Mouse (Mus musculus): Measurements from ENCODE around the gene Zfp575. TPM values are rescaled to one million over a fixed set of nuclear protein-coding genes. Genes with fewer than 3 reads are reported as not detected.

The Zfp575 gene
- polyA plus RNA-seq, 1 experiment from 2014 or later = 3.6 TPM

GRCm38 (mm10) chr7:24617763-24618162 is 30.3 kb upstream of the Zfp575 start:
- Histone ChIP-seq H3K27me3 (replicated peaks) (peaks cover 5% of the 10 kb centered on the region; the same call in 1 of the 2 replicates), H3K27ac (no peak overlapping the region), H3K36me3 (peaks cover 3% of the 10 kb centered on the region; the same call in 1 of the 2 replicates), H3K9ac (no peak overlapping the region), H3K4me3 (replicated peaks) (no peak overlapping the region), H3K4me1 (replicated peaks) (peaks cover 1% of the 10 kb centered on the region; the same call in 1 of the 2 replicates), H3K4me2 (replicated peaks) (no peak overlapping the region), H3K9me3 (no peaks in the 10 kb centered on the region)
- ATAC-seq = no peak
- 79% methylated on average over 8 of the region's 8 CpGs for WGBS

DNA sequence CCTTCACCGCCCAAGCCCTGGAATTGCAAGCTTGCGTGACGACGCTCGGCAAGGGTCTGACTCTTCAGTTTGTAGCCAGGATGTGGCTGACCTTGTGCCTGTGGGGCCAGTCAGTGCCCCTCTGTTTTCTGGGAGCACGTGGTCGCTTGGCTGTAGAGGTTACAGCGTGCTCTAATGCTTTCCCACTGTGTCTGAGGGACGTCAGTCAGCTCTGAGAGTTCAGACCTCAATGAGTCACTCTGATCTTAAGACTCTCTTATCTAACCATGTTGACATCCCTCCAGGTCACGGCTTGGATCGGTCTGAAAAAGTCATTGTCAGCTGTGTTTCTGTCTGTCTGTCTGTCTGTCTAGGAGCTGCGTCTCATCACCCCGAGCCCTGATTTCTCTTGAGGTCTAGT is 27.4 kb upstream of the Zfp575 start:
- Histone ChIP-seq H3K27ac (no peak overlapping the region), H3K4me3 (replicated peaks) (no peak overlapping the region), H3K27me3 (replicated peaks) (peaks cover 19% of the 10 kb centered on the region), H3K9ac (no peak overlapping the region), H3K36me3 (no peaks in the 10 kb centered on the region; the same call in 1 of the 2 replicates), H3K9me3 (no peaks in the 10 kb centered on the region), H3K4me1 (replicated peaks) (peaks cover 18% of the 10 kb centered on the region), H3K4me2 (replicated peaks) (no peak overlapping the region)
- ATAC-seq = no peak
- 74% methylated on average over 13 of the region's 13 CpGs for WGBS

GRCm38 (mm10) chr7:24612308-24612910 is 25.0 kb upstream of the Zfp575 start:
- Histone ChIP-seq H3K9me3 (no peaks in the 10 kb centered on the region), H3K9ac (no peak overlapping the region), H3K36me3 (no peaks in the 10 kb centered on the region), H3K4me1 (replicated peaks) (peaks cover 18% of the 10 kb centered on the region), H3K27me3 (replicated peaks) (peaks cover 19% of the 10 kb centered on the region), H3K4me3 (replicated peaks) (peak overlapping the region; percentile 24), H3K27ac (no peak overlapping the region), H3K4me2 (replicated peaks) (peak overlapping the region; percentile 82)
- 7% methylated on average over 27 of the region's 27 CpGs for WGBS
- ATAC-seq = no peak

GRCm38 (mm10) chr7:24611709-24612108 is 24.3 kb upstream of the Zfp575 start:
- Histone ChIP-seq H3K9ac (peak overlapping the region; percentile 53), H3K36me3 (no peaks in the 10 kb centered on the region), H3K27ac (no peak overlapping the region), H3K4me1 (replicated peaks) (peaks cover 18% of the 10 kb centered on the region), H3K4me3 (replicated peaks) (peak overlapping the region; percentile 57), H3K9me3 (no peaks in the 10 kb centered on the region), H3K4me2 (replicated peaks) (peak overlapping the region; percentile 82), H3K27me3 (replicated peaks) (peaks cover 19% of the 10 kb centered on the region)
- 17% methylated on average over 7 of the region's 7 CpGs for WGBS
- no peak for ATAC-seq

- peak overlapping the region; percentile 57 for H3K4me3 ChIP-seq (replicated peaks)
- peaks cover 18% of the 10 kb centered on the region for H3K4me1 ChIP-seq (replicated peaks)
- H3K9me3 ChIP-seq = no peaks in the 10 kb centered on the region
- peak overlapping the region; percentile 53 for H3K9ac ChIP-seq
- no peaks in the 10 kb centered on the region for H3K36me3 ChIP-seq
- H3K27ac ChIP-seq = peak overlapping the region; percentile 84
- H3K27me3 ChIP-seq (replicated peaks) = peaks cover 19% of the 10 kb centered on the region
- ATAC-seq = peak; percentile 78
- peak overlapping the region; percentile 82 for H3K4me2 ChIP-seq (replicated peaks)
- under 1% methylated on average over 36 of the region's 36 CpGs for WGBS
These were observed 23.5 kb upstream of the Zfp575 start for GRCm38 (mm10) chr7:24610879-24611494.

GRCm38 (mm10) chr7:24610144-24610878 is 22.9 kb upstream of the Zfp575 start, which contains the start of gene Phldb3:
Gene Phldb3 (plus strand): TSS chr7:24610763.
- H3K36me3 ChIP-seq = no peaks in the 10 kb centered on the region
- H3K4me3 ChIP-seq (replicated peaks) = peak within 1 kb of the TSS; percentile 57
- H3K27ac ChIP-seq = peak within 1 kb of the TSS; percentile 84
- peaks cover 18% of the 10 kb centered on the region for H3K4me1 ChIP-seq (replicated peaks)
- 3% methylated on average over 23 of the region's 27 CpGs for WGBS
- peaks cover 19% of the 10 kb centered on the region for H3K27me3 ChIP-seq (replicated peaks)
- peak within 1 kb of the TSS; percentile 53 for H3K9ac ChIP-seq
- peak within 1 kb of the TSS; percentile 82 for H3K4me2 ChIP-seq (replicated peaks)
- H3K9me3 ChIP-seq = no peaks in the 10 kb centered on the region
- peak; percentile 75 for ATAC-seq

- Histone ChIP-seq H3K27ac (no peak overlapping the region), H3K36me3 (0 out of 2 replicates have a peak, but pooled peaks cover 3% of the 10 kb centered on the region), H3K4me2 (replicated peaks) (0 out of 2 replicates have a peak overlapping the region, but pooled peaks have one; percentile 14), H3K9me3 (no peaks in the 10 kb centered on the region), H3K4me3 (replicated peaks) (no peak overlapping the region), H3K27me3 (replicated peaks) (peaks cover 19% of the 10 kb centered on the region), H3K4me1 (replicated peaks) (peaks cover 18% of the 10 kb centered on the region), H3K9ac (no peak overlapping the region)
- ATAC-seq = no peak
- WGBS = 79% methylated on average over 8 of the region's 8 CpGs
These were observed 21.1 kb upstream of the Zfp575 start for GRCm38 (mm10) chr7:24608561-24608960.

DNA sequence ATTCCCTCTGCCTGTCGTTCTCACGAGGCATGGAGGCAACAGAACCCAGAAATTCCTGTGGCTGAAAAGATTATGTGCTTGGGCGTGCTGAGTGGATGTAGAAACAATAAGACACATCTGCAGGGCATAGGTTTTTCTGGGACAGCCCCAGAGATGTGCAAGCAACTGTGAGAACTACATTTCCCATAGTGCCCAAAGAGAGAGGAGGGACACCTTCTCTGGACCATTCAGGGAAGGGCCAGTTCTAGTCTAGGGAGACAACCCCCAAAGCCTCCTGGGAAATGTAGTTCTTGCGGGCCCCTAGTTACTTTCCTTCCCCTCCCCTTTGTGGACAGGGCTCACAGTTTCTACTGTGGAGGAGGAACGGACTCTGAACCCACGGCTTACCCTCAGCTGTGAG is 20.6 kb upstream of the Zfp575 start:
- no peak overlapping the region for H3K9ac ChIP-seq
- H3K4me3 ChIP-seq (replicated peaks) = no peak overlapping the region
- H3K4me1 ChIP-seq (replicated peaks) = peaks cover 18% of the 10 kb centered on the region
- no peak overlapping the region for H3K27ac ChIP-seq
- 0 out of 2 replicates have a peak, but pooled peaks cover 3% of the 10 kb centered on the region for H3K36me3 ChIP-seq
- H3K4me2 ChIP-seq (replicated peaks) = 0 out of 2 replicates have a peak overlapping the region, but pooled peaks have one; percentile 14
- H3K9me3 ChIP-seq = no peaks in the 10 kb centered on the region
- 52% methylated on average over 6 of the region's 6 CpGs for WGBS
- H3K27me3 ChIP-seq (replicated peaks) = peaks cover 16% of the 10 kb centered on the region
- peak; percentile 70 for ATAC-seq

- peaks cover 10% of the 10 kb centered on the region for H3K4me1 ChIP-seq (replicated peaks)
- ATAC-seq = no peak
- 0 out of 2 replicates have a peak, but pooled peaks cover 3% of the 10 kb centered on the region for H3K36me3 ChIP-seq
- no peak overlapping the region for H3K27ac ChIP-seq
- WGBS = 80% methylated on average over 7 of the region's 7 CpGs
- H3K9me3 ChIP-seq = no peaks in the 10 kb centered on the region
- H3K27me3 ChIP-seq (replicated peaks) = peaks cover 5% of the 10 kb centered on the region
- H3K9ac ChIP-seq = no peak overlapping the region
- H3K4me2 ChIP-seq (replicated peaks) = no peak overlapping the region
- no peak overlapping the region for H3K4me3 ChIP-seq (replicated peaks)
These were observed 18.6 kb upstream of the Zfp575 start for GRCm38 (mm10) chr7:24606046-24606445.

DNA sequence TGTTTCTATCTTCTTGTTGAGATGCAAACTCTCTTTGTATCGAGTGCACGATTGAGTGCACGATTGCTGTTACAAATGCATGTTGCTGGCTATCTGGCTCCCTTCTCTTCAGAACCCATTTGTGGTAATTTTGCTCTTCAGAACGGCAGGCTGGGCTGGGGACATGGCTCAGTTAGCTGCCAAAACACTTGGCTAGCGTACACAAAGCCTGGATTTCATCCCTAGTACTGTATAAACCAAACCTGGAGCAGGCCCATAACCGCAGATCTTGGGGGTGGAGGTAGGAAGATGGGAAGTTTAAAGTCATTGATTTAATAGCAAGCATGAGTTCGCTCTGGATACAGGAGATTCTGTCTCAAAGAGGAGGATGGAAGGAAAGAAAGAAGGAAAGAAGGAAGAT is 18.1 kb upstream of the Zfp575 start:
- Histone ChIP-seq H3K4me2 (replicated peaks) (no peak overlapping the region), H3K27ac (no peak overlapping the region), H3K9ac (no peak overlapping the region), H3K4me3 (replicated peaks) (no peak overlapping the region), H3K36me3 (0 out of 2 replicates have a peak, but pooled peaks cover 3% of the 10 kb centered on the region), H3K27me3 (replicated peaks) (peaks cover 5% of the 10 kb centered on the region), H3K9me3 (no peaks in the 10 kb centered on the region), H3K4me1 (replicated peaks) (peaks cover 6% of the 10 kb centered on the region)
- ATAC-seq = no peak
- 79% methylated on average over 7 of the region's 7 CpGs for WGBS

DNA sequence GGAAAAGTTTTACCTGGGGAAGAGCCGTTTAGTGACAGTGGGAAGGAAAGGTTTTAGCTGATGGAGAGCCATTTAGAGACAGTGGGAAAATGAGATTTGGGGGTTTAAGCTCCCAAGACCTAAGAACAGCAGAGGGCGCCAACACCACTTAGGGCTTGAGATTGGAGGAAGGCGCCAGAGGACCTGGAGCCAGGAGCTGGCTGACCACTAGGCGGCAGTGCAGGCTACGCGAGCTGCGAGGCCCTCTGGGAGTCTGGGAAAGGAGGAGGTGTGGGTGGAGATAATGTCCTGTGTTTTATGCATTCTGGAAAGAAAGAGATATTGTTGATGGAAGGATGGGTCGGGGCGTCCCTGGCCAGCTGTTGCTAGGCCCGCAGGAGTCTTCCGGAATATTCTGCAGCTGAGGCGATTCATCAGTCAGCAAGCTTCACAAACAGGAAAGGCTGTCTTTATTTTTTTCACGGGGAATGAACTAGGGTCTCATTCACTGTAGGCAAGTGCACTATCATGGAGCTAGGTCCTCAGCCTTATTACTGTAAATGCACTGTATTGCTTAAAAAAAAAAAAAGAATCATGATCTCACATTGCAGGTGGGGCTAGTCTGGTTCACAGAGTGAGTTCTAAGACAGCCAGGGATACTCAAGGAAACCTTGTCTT is 13.6 kb upstream of the Zfp575 start:
- WGBS = 4% methylated on average over 13 of the region's 13 CpGs
- Histone ChIP-seq H3K9me3 (no peaks in the 10 kb centered on the region), H3K4me1 (replicated peaks) (no peaks in the 10 kb centered on the region), H3K9ac (no peak overlapping the region), H3K36me3 (0 out of 2 replicates have a peak, but pooled peaks cover 3% of the 10 kb centered on the region), H3K27ac (no peak overlapping the region), H3K4me3 (replicated peaks) (no peak overlapping the region), H3K4me2 (replicated peaks) (peak overlapping the region; percentile 41), H3K27me3 (replicated peaks) (no peaks in the 10 kb centered on the region)
- peak; percentile 90 for ATAC-seq

All from intestine, embryonic 15.5 days (tissue).